Mouse (Mus musculus): ENCODE results near the gene Sphk2.
A peak's percentile ranks its signal among the peaks of the same experiment; 100 is the strongest.
"Not testable (repeated sequence)": the region's sequence is repeated elsewhere in the genome, so short reads cannot be mapped to it uniquely, and the experiment has no call there.

Sphk2 gene

GRCm38 (mm10) chr7:45689099-45689498 is 28.7 kb downstream of the Sphk2 start:
- no peak for DNase-seq

DNA sequence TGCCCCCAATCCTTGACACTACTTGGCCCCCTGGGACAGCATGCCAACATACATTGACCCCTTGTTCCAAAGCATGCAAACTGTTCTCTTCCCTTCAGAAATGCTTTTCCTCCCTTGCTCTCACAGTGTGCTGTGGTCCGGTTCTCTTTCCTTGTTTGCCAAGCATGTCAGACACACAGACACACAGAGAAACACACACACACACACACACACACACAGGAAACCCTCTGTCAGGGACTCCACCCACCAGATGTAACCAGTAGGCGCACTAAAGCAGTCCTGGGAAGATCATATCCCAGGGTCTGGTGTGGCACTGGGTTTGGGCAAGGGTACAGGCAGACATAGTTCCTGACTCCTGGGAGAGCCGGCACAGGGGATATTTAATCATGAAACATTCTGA is 31.0 kb downstream of the Sphk2 start:
- DNase-seq: peak; percentile 26

GRCm38 (mm10) chr7:45685811-45686210 is 32.0 kb downstream of the Sphk2 start:
- DNase-seq: no peak

- no peak for DNase-seq
These were observed 34.3 kb downstream of the Sphk2 start, which contains the start of gene Ntn5 for GRCm38 (mm10) chr7:45683396-45684050. Ntn5 (plus strand) TSS chr7:45684022.

DNA sequence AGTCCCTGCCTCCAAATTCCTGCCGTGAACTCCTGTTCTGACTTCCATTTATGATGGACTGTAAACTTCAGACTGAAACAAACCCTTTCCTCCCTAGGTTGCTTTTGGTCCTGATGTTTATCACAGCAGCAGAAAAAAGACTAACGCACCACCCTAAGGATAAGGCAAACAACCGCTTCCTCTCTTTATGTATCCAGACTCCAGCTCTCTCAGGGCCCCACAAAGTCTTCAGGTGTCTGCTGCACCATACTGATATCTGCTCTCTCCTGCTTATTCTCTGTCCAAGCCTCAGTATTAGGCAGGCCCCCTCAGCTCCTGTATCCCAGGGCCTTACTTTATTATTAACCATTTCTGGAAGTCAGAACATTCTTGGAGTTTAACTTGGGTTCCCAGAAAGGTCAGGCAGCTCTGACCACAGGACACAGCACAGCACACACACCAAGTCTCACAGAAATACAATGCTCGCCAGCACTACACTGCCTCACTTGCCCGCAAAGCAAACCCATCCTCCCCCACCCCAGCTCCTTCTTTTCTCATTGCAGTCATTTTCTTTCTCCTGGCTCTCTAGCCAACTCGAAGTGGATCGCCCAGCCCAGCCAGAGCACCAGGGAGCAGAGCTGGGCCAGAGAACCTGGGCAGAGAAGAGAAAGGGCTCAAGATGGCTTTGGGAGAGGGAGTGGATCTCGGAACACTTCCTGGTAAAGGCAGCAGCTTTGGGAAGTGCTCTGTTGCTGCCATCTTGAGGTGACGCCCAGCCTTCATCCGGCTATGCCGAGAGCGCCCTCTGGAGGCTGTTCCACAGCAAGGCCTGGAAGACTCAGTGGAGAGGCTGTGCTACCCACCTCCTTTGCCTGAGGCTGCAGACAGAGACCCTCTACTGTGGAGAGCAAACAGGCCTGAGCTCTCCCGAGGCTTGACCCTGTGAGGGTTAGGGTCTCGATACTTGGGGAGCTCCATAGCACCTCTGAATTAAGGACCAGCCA is 35.4 kb downstream of the Sphk2 start:
- DNase-seq: peak; percentile 88

GRCm38 (mm10) chr7:45681046-45681736 is 36.6 kb downstream of the Sphk2 start:
- DNase-seq: no peak

GRCm38 (mm10) chr7:45679966-45680621 is 37.7 kb downstream of the Sphk2 start:
- DNase-seq: peak; percentile 45

- no peak for DNase-seq
These were observed 39.3 kb downstream of the Sphk2 start for GRCm38 (mm10) chr7:45678513-45678912.

GRCm38 (mm10) chr7:45677627-45678295 is 40.0 kb downstream of the Sphk2 start:
- no peak for DNase-seq

- no peak for DNase-seq
These were observed 48.9 kb downstream of the Sphk2 start for GRCm38 (mm10) chr7:45668921-45669320.

DNA sequence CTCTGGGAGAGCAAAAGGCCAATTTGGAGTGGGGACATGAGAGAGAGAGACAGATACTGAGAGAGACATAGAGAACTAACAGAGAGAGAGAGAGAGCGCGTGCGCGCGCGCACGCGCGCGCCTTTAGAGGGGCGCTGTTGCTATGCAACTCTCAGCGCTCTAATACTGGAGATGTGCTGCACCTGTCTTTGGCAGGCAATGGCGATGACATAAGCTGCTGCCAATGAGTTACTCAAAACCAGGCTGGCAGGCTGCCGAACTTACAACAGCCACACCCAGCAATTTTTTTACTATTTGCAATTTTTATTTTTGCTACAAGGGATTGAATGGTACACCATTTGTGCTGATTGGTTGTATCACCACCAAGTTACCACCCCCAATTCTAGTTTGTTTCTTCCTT is 50.0 kb downstream of the Sphk2 start:
- DNase-seq: no peak

DNA sequence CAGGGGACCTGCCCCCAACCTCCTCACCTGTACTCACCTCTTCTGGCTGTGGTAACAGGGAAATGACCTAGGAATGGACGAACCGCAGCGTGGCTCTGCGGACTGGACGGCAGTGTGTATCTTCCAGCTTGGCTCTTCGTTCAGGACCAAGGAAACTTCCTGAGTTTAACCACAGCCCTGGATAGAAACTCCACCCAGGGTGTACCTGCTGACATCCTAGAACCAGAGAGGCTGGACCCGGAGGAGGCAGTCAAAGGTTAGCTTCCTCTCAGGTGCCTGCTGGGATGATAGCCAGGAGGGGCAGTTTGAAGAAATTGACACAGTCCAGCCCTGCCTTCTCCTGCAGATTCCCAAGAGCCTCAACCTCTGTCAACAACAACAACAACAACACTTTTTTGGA is 51.6 kb downstream of the Sphk2 start, which contains the start of gene Fut2:
Fut2 (minus strand) TSS at position 234 of the 400 bp plus-strand sequence.
- no peak for DNase-seq

DNA sequence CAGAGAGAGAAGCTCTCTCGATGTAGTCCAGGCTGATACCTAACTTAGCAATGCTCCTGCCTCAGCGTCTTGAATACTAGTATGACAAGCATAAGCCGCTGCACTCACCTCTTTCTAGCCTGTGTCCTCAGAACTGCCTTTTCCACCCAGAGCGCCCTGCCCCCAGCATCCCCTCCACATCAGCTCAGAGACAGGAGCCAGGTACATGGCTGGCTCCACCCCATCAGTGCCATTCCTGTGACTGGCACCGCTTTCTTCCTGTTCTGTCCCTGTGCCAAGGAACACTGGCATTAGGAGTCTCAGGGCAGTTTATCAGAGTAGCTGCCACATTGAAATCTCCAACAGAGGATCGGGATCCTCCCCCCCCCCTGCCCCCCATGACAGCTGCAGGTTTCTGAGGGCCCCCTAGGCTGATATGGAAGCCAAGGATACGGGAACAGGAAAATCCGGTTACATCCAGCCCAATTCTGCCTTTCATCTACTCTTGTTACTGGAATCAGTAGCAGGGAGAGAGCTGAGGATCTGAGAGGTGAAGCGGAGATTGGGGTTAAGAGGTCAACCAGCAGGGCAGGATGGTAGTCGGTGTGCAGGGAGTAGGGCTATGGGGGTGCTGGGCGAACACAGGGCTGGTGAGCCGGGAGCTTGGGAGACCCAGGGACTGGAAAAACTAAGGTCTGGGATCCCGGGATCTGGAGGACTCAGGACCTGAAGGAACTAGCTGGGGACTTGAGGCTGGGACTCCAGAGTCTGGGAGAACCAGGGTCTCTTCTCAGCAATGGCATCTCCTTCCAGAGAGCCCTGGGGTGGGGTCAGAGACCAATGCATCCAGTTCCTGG is 52.3 kb downstream of the Sphk2 start:
- no peak for DNase-seq

DNA sequence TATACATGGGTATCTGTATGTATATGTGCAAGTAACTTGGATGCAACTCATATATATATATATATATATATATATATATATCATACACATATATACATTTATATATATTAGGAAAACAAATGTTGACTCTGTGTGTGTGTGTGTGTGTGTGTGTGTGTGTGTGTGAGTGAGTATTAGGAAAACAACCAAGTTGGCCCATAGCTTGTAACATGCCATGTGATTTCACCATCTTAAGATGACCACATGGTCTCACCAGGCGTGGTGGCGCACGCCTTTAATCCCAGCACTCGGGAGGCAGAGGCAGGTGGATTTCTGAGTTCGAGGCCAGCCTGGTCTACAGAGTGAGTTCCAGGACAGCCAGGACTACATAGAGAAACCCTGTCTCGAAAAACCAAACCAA is 56.1 kb downstream of the Sphk2 start:
- not testable (repeated sequence) for DNase-seq

DNA sequence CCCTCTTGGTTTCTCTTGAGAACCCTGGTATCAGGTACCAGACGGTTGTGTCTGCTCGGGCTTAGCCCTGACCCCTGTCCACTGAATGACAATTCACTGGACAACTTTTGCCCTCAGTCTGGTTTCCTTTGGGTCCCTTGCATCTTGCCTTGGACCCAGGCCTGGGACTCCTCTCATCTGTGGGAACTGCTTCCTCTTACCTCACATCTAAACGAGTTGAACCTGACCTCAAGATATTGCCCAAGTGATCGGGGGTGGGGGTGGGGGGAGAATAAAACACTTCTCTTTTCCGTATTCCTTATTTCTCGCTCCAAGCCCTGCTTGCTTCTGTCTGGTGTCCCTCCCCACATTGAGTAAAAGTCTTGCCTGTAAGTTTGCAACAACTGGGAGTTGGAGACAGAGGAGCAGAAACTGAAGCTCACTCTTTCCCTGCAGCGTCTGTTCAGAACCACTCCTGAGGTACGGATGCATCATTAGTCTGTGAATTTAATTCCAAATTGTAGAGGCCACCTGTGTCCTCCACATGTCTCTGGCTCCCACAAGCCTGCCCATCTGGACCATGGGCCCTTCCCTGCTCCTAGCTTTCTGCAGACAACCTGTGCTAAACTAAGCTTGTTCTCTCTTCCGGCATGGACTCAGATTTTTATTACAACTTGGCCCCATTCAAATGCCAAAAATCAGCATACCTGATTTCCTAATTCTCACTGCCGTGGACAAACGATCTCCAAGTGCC is 56.9 kb downstream of the Sphk2 start:
- no peak for DNase-seq

All from kidney, adult 9 months (tissue).